Mouse (Mus musculus): ENCODE results near the gene Zfp318.

The Zfp318 gene

GRCm38 (mm10) chr17:46446264-46446663 is 62.7 kb downstream of the Zfp318 start:
- DNase-seq (ENCODE audit: low read depth, low spot score) = no peak

GRCm38 (mm10) chr17:46452683-46453082 is 69.2 kb downstream of the Zfp318 start:
- DNase-seq (ENCODE audit: low read depth, low spot score) = no peak

GRCm38 (mm10) chr17:46453302-46453948 is 69.9 kb downstream of the Zfp318 start:
- no peak for DNase-seq (ENCODE audit: low read depth, low spot score)

DNA sequence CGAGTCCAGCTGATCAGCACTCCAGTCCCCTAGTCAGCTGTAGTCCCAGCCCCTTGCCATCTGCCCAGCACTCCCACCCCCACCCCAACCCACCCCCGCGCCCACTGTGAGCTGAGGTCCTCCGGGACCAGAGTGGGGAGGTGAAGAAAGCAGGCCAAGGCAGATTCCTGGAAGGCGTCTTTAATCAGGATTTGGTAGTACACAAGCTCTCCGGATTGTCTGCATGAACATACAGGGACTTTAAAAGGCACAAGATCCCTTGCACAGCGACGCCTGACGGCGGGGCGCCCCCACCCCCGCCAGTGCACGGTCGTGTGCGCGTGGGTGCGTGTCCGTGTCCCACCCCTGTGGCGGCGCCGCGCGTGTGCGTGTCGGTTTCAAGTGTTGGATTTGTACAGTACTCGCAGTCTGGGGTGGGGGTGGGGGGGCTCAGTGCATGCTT is 70.5 kb downstream of the Zfp318 start:
- no peak for DNase-seq (ENCODE audit: low read depth, low spot score)

DNA sequence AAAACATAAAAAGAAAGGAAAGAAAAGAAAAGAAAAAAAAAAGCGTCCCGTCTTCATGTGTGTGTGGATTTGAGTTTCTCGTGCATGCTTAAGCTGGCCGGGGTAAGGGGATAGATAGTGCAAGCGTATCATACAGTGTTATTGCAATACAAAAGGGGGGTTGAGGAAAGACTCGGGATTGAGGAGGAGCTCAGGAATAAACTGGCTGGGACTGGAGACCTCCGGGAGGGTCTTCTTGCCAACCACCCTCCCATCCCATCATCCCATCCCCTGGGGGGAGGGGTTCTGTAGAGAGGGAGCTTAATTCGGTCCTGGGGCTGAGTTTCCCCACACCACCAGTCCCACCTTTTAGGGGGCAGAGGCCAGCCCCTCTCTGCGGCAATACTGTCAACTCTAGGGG is 71.0 kb downstream of the Zfp318 start:
- peak; percentile 49 for DNase-seq (ENCODE audit: low read depth, low spot score)

DNA sequence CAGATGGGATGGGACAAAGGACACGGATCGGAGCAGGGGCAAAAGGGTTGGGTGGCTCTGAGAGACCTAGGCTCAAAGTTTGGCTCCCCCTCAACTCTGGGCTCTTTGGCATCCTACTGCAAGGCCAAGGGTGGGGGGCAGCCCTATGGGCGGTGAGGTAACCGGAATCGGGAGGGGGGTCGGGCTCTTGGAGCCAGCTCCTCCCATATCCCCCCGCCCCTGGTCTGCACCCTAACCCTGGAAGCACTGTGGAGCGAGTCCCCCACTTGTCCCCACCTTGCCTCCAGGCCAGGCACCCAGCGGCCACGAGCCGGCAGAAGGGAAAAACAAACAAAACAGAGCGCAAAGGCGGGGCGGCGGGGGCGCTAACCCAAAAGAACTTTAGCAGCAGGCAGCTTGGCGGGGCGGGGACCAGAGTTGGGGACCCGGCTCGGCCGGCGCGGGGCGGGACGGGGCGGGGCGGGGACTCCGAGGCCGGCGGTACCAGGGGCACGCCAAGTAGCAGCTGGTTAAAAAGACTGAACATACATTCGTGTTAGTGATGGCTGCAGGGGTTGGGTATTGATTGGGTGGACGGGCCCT is 71.7 kb downstream of the Zfp318 start:
- peak; percentile 37 for DNase-seq (ENCODE audit: low read depth, low spot score)

GRCm38 (mm10) chr17:46457791-46458190 is 74.3 kb downstream of the Zfp318 start:
- peak; percentile 84 for DNase-seq (ENCODE audit: low read depth, low spot score)

DNA sequence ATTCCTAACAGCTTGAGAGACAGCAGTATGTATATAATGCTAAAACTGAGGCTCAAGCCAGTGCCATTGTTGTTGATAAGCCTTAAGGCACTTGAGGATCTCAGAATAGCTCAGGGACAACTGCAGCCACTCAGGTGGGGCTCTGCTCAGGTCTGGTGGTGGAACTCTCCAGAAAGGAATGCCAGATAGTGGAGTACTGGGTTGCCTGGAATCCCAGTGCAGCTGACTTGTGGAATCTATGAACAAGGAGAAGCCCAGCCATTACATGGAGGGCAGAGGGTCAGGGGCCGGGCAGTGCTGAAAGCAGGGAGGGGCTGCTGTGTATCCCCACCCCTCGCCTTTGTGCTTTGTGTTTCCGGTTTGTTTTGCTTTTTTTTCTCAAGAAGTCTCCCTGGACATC is 74.9 kb downstream of the Zfp318 start:
- DNase-seq (ENCODE audit: low read depth, low spot score) = peak; percentile 44

DNA sequence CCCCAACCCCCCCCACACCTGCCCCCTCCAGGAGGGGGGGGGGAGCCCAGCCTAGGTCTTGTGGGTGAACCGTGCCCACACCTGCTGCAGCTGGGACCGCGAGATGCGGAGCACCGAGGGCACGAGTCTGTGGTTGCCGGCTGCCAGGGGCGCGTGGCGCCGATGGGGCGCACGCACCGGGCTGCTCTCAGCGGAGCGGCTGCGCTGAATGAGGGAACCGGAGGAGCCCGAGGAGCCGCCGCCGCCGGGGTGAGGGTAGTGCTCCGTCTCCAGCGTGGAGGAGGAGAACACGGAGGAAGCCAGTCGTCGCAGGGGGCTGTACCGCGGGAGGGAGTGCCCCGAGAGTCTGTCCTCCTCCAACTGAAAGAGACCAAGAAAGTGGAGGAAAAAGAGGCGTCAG is 77.1 kb downstream of the Zfp318 start:
- DNase-seq (ENCODE audit: low read depth, low spot score) = no peak

- DNase-seq (ENCODE audit: low read depth, low spot score) = no peak
Measured at GRCm38 (mm10) chr17:46461347-46461746, 77.8 kb downstream of the Zfp318 start.

- DNase-seq (ENCODE audit: low read depth, low spot score) = no peak
Measured at GRCm38 (mm10) chr17:46462226-46462625, 78.7 kb downstream of the Zfp318 start.

- DNase-seq (ENCODE audit: low read depth, low spot score) = no peak
Measured at GRCm38 (mm10) chr17:46467830-46468229, 84.3 kb downstream of the Zfp318 start.

Data from ES-CJ7 (cell line).